Mouse (Mus musculus): ENCODE measurements around the gene Atg10. TPM values are rescaled to one million over a fixed set of nuclear protein-coding genes. Genes with fewer than 3 reads are reported as not detected.

Atg10 gene
- total RNA-seq, 1 experiment from 2014 or later = 20.6 TPM

Other genes starting within 250 kb of the Atg10 start
- gene Ssbp2, start 236.3 kb upstream of the Atg10 start, total RNA-seq (2021) = 25.4 and 30.5 TPM in 2 replicates